Mouse (Mus musculus) midbrain, embryonic 15.5 days (tissue): Measurements from ENCODE around the gene Mitf. TPM values are rescaled to one million over a fixed set of nuclear protein-coding genes. Genes with fewer than 3 reads are reported as not detected.

Experiments
- ATAC-seq: fragments of 200-750 bp; cut with Nextera tagmentation; replicated peaks from 2 replicates; pipeline ENCODE4 v1.8.0; 2017; ENCODE audit warnings: moderate TSS enrichment
- H3K27ac ChIP-seq: fragments of 300-500 bp; sonication (generic); 2 replicates; pipeline ENCODE4 v1.5.1; 2015; ENCODE audit warnings: mild to moderate bottlenecking, inconsistent platforms
- H3K27me3 ChIP-seq: fragments of 300-500 bp; sonication (generic); replicated peaks from 2 replicates; pipeline ENCODE4 v1.6.1; 2015; ENCODE audit warnings: inconsistent platforms
- H3K36me3 ChIP-seq: fragments of 300-500 bp; sonication (generic); replicated peaks from 2 replicates; pipeline ENCODE4 v1.6.1; 2015; ENCODE audit warnings: inconsistent platforms
- H3K4me1 ChIP-seq: fragments of 300-500 bp; sonication (generic); 2 replicates; pipeline ENCODE4 v1.6.1; 2015; ENCODE audit warnings: inconsistent platforms
- H3K4me2 ChIP-seq: fragments of 300-500 bp; sonication (generic); 2 replicates; pipeline ENCODE4 v1.6.1; 2015; ENCODE audit warnings: inconsistent platforms, mild to moderate bottlenecking, moderate library complexity
- H3K4me3 ChIP-seq: fragments of 300-500 bp; sonication (generic); 2 replicates; pipeline ENCODE4 v1.5.1; 2015; ENCODE audit warnings: mild to moderate bottlenecking, inconsistent platforms
- H3K9ac ChIP-seq: fragments of 300-500 bp; sonication (generic); 2 replicates; pipeline ENCODE4 v1.6.1; 2015; ENCODE audit warnings: mild to moderate bottlenecking, inconsistent platforms
- H3K9me3 ChIP-seq: fragments of 300-500 bp; sonication (generic); 2 replicates; pipeline ENCODE4 v1.6.1; 2016; ENCODE audit warnings: inconsistent platforms
- WGBS: fragments of 180-500 bp; shearing (Covaris S2); methylation state at CpG from one replicate; pipeline ENCODE4 v1.1.7; 2015; ENCODE audit warnings: mixed read lengths; 5-methylcytosine and 5-hydroxymethylcytosine counted together
- polyA plus RNA-seq: library from polyadenylated mRNA; unstranded; fragments of >200 nt; fragmentation: Nextera tagmentation; extraction: Ambion mirVana; gene quantifications from 2 replicates; pipeline ENCODE4 v1.2.1, GENCODE M21; 2015

The Mitf gene
- polyA plus RNA-seq, 1 experiment from 2014 or later = 1.1 TPM

DNA sequence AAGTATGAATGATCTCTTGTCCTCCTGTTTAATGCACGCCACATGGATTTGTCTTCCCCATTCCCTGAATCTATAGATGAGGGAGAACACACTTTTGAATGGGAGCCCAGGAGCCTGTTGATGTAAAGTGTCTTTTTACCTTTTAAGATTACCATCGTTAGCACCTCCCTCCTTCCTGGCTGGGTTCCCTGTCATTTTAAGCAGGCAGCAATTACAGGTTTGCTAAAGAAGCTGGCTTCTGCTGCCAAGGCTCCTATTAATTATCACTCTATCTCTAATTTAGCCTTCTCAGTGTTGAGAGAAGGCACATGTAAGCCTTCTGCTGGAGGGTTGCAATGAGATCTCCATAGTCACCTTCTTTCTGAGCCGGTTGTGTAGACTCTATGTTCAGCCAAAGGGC is 21.2 kb downstream of the Mitf start:
- Histone ChIP-seq H3K9ac (no peak overlapping the region), H3K27me3 (no peaks in the 10 kb centered on the region), H3K4me1 (no peaks in the 10 kb centered on the region), H3K4me3 (no peak overlapping the region), H3K36me3 (no peaks in the 10 kb centered on the region), H3K9me3 (no peaks in the 10 kb centered on the region), H3K4me2 (no peak overlapping the region), H3K27ac (no peak overlapping the region)
- whole genome bisulfite sequencing = 73% methylated on average over 3 of the region's 3 CpGs
- no peak for ATAC-seq

DNA sequence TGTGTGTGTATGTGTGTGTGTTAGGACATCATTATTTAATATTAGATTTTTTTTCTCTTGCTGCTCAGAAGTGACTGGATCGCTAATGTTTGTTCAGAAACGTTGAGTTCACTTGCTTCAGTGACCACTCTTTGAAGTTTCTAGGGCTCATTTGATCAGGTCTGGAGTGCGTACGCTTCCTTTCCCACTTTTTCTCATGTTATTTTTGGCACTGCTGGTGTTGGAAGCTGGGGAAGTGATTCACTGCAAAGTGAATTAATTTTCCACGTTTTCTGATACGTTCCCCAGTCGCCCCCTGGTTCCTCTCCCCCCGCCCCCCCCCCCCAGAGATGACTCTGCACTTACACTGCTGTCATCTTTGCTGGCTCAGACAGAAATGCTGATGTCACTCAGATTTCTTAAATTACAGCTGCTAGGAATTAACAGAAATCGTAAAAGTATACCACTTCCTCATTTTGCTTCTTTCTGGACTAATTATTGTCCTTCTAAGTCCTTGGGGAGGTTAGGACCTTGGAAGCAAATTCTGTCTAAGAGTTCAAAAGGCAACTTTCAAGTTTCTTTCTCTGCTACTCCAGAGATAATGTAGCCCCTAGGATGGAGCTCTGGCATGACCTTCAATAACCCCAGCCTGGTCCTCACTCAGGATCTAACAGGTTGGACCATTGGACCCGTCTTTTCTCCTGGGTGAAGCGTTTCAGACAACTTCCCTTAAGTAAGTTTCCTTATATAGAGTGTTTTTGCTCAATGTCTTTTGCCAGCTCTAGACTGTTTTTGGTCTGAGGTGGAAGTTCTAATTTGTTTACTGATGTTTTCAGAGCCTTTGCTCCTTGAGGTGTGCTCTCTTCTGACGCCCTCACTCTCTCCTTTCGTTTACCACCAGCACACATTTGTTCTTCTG is 22.2 kb downstream of the Mitf start:
- H3K9ac ChIP-seq = no peak overlapping the region
- no peaks in the 10 kb centered on the region for H3K9me3 ChIP-seq
- no peaks in the 10 kb centered on the region for H3K36me3 ChIP-seq
- no peak for ATAC-seq
- H3K4me3 ChIP-seq = no peak overlapping the region
- WGBS = 75% methylated on average over 13 of the region's 13 CpGs
- no peak overlapping the region for H3K4me2 ChIP-seq
- H3K4me1 ChIP-seq = no peaks in the 10 kb centered on the region
- H3K27ac ChIP-seq = no peak overlapping the region
- H3K27me3 ChIP-seq = no peaks in the 10 kb centered on the region

DNA sequence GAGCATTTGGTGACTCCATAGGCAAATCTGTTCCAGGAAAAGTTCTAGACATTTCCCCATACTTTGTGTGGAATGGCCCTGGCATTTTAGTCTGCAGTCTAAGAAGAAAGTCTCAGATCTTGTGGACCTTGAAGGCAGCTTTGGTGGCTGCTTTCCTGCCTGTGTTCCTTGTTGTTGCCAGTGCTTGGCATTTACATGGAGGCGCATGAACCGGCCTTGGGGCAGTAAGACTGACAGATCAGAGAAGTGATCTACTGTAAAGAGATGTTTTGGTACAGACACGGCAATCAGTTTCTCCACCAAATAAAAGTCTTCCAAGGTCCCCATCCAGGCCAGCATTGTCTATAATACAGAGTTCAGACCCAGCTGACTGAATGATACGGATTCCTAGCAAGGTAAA is 25.6 kb downstream of the Mitf start:
- Histone ChIP-seq H3K9me3 (no peaks in the 10 kb centered on the region), H3K4me2 (no peak overlapping the region), H3K36me3 (no peaks in the 10 kb centered on the region), H3K4me3 (no peak overlapping the region), H3K4me1 (no peaks in the 10 kb centered on the region), H3K27me3 (no peaks in the 10 kb centered on the region), H3K9ac (no peak overlapping the region), H3K27ac (no peak overlapping the region)
- ATAC-seq = no peak
- WGBS = 91% methylated on average over 4 of the region's 4 CpGs

DNA sequence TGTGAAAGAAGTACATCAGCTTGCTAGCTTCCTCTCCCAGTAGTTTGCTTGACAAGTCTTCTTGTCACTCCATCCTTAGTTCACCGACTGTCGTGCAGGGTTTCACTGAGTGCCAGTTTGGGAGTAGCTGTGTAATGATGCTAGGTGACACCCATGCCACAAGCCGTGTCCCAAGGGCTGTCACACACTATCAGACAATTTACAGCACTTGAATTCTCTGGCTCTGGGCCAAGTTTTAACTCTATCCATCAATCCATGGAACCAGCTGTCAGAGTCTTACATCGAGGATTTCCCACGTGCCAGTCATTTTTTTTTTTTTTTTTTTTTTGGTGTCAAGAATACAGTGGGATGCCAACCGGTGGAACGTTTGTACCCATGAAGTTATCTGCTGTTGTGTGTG is 29.3 kb downstream of the Mitf start:
- H3K4me1 ChIP-seq = no peaks in the 10 kb centered on the region
- H3K9me3 ChIP-seq = no peaks in the 10 kb centered on the region
- H3K27ac ChIP-seq = no peak overlapping the region
- H3K36me3 ChIP-seq = no peaks in the 10 kb centered on the region
- no peak for ATAC-seq
- no peak overlapping the region for H3K9ac ChIP-seq
- H3K4me2 ChIP-seq = no peak overlapping the region
- 79% methylated on average over 7 of the region's 7 CpGs for WGBS
- H3K4me3 ChIP-seq = no peak overlapping the region
- H3K27me3 ChIP-seq = no peaks in the 10 kb centered on the region

DNA sequence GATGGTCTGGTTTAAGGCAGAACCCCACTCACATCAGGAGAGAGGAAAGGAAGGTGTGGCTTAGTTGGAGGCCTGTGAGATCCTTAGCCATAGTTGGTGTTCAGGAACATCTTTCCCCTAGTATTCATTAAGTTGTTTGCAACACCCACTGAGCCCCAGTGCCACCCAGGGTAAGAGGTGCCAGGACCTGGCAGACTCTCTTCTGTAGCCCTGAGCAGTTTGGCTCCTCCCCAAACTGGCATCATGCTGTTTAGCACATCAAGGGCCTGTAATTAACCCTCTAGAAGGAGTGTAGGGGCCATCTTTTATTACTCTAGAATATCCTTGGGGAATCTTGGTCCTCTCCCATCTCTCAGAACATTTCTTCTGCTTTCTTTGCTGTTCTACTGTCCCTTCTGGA is 30.9 kb downstream of the Mitf start:
- no peak for ATAC-seq
- no peaks in the 10 kb centered on the region for H3K4me1 ChIP-seq
- no peak overlapping the region for H3K27ac ChIP-seq
- H3K4me2 ChIP-seq = no peak overlapping the region
- no peak overlapping the region for H3K9ac ChIP-seq
- no peaks in the 10 kb centered on the region for H3K9me3 ChIP-seq
- H3K36me3 ChIP-seq = no peaks in the 10 kb centered on the region
- H3K4me3 ChIP-seq = no peak overlapping the region
- H3K27me3 ChIP-seq = no peaks in the 10 kb centered on the region

DNA sequence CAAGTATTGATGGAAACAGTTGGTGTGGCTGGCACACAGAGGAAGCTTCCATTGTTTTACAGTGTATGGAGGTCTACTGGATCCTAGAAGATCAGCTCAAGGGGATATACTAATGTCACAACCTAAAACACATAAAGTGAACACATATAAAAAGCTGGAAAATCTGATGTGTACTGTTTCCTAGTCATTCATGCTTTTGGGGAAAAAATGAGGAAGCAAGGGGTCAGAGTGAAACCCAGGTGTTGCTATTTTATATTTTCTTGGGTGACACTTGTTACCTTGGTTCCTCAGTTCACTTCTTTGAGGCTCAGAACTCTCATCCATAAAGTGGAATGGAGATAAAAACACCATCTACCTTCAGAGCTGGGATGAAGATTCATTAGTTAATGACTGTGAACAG is 32.7 kb downstream of the Mitf start:
- H3K9ac ChIP-seq = no peak overlapping the region
- no peaks in the 10 kb centered on the region for H3K27me3 ChIP-seq
- no peak overlapping the region for H3K4me2 ChIP-seq
- ATAC-seq = no peak
- H3K27ac ChIP-seq = no peak overlapping the region
- no peaks in the 10 kb centered on the region for H3K36me3 ChIP-seq
- no peaks in the 10 kb centered on the region for H3K9me3 ChIP-seq
- no peak overlapping the region for H3K4me3 ChIP-seq
- no peaks in the 10 kb centered on the region for H3K4me1 ChIP-seq

DNA sequence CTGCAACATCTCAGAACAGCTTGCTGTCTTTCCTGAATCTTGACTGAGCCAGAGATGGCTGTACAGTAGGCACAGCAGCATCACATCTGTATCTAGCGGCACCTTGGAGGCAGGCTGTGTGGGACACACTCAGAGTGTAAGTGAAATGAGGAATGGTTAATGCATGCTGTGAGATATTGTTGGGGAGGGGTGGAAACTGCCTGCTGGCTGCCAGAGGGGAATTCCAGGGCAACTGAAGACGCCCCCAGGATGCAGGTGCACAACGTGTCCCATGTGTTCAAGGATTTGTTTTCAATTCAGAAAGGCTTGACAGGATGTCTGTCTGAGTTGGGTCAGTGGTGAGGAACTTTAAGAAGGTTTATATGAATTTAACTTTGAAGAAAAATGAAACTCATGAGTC is 37.3 kb downstream of the Mitf start:
- no peak overlapping the region for H3K4me2 ChIP-seq
- ATAC-seq = no peak
- no peaks in the 10 kb centered on the region for H3K9me3 ChIP-seq
- H3K27me3 ChIP-seq = no peaks in the 10 kb centered on the region
- H3K27ac ChIP-seq = no peak overlapping the region
- H3K9ac ChIP-seq = no peak overlapping the region
- WGBS = 76% methylated on average over 3 of the region's 3 CpGs
- H3K4me3 ChIP-seq = no peak overlapping the region
- H3K36me3 ChIP-seq = no peaks in the 10 kb centered on the region
- no peaks in the 10 kb centered on the region for H3K4me1 ChIP-seq

DNA sequence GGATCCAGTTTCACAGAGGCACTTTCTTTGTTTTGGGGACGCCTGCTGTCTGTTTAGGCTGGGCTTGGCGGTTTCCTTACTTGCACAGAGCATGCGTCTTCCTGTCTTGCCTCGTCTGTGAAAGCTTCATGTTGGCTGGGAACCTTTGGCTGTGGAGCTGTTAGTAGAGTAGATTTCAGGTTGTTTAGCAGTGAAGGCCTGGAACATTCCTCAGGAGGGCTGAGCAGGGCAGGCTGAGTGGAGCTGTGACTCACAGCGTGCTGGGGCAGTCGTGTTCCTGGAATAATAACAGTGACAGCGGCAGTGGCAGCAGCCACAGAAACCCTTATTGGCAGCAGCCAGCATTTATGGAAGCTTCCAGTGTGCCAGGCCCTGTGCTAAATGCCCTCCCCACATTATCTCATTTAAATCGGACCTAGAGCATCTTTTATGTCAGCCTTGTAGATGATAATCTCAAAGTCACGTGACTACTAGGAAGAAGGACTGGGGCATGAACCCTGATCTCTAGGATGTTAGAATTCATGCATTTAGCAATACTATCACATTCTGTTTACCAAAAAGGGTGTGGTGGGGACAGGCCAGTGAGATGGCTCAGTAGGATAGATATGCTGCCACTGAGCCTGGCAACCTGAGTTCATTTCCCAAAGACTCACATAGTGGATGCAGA is 41.5 kb downstream of the Mitf start:
- H3K36me3 ChIP-seq = no peaks in the 10 kb centered on the region
- H3K27ac ChIP-seq = no peak overlapping the region
- no peak overlapping the region for H3K9ac ChIP-seq
- H3K9me3 ChIP-seq = no peaks in the 10 kb centered on the region
- WGBS = 67% methylated on average over 9 of the region's 9 CpGs
- H3K27me3 ChIP-seq = no peaks in the 10 kb centered on the region
- no peak overlapping the region for H3K4me2 ChIP-seq
- no peak for ATAC-seq
- H3K4me1 ChIP-seq = no peaks in the 10 kb centered on the region
- H3K4me3 ChIP-seq = no peak overlapping the region

DNA sequence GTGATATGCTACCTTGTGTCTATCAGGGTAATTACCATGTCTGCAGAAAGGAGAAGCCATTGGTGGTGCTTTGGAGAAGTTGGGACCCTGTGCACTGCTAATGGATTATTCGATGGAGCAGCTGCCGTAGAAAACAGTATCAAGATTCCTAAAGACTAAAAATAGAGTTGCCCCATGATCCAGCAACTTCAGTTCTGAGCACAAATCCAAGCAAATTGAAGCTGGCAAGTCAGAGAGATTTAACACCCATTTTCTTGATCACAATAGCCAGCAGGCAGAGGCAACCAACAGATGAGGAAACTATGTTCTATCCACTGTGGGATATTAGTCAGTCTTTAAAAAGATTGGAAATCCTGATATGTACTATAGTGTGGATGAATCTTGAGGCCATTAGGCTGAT is 47.4 kb downstream of the Mitf start:
- Histone ChIP-seq H3K4me3 (no peak overlapping the region), H3K4me1 (no peaks in the 10 kb centered on the region), H3K4me2 (no peak overlapping the region), H3K9ac (no peak overlapping the region), H3K27me3 (no peaks in the 10 kb centered on the region), H3K9me3 (no peaks in the 10 kb centered on the region), H3K27ac (no peak overlapping the region), H3K36me3 (no peaks in the 10 kb centered on the region)
- WGBS = 93% methylated on average over 2 of the region's 2 CpGs
- no peak for ATAC-seq

DNA sequence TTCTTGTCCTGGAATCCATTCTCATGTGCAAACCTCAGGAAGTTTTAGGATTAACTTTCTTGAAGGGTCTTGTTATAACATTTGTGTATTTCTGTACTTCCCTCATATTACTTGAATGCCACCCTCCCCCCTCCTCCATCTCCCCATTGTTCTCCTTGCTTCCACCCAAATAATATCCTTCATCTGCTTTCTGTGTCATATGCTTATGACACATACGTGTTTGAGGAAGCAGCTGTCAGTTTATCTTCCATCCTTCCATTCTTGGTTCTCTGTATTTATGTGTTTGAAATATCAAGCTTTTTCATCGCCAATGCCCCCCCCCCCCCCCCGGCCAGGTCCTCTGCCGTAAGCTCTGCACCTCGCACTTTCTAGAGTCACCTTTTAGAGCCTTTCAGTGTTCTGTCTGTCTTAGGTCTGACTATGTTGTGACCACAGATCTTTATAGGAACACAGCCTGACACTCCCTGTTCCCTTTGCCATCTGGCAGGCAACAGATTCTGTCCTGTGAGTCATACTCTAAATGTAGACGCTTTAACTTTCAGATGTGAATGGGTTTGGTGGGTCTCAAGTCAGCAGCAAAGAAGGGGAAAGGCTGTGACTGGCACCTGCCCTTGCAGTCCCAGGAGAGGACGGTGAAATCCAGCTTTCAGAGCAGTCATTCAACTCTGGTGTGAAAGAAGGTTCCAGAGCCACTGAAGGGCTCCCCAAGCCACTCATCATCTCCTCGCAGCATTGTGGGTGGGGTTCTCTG is 48.7 kb downstream of the Mitf start:
- no peaks in the 10 kb centered on the region for H3K4me1 ChIP-seq
- H3K27me3 ChIP-seq = no peaks in the 10 kb centered on the region
- no peaks in the 10 kb centered on the region for H3K9me3 ChIP-seq
- no peak overlapping the region for H3K9ac ChIP-seq
- no peak overlapping the region for H3K27ac ChIP-seq
- 90% methylated on average over 8 of the region's 8 CpGs for WGBS
- no peaks in the 10 kb centered on the region for H3K36me3 ChIP-seq
- no peak for ATAC-seq
- no peak overlapping the region for H3K4me2 ChIP-seq
- H3K4me3 ChIP-seq = no peak overlapping the region

DNA sequence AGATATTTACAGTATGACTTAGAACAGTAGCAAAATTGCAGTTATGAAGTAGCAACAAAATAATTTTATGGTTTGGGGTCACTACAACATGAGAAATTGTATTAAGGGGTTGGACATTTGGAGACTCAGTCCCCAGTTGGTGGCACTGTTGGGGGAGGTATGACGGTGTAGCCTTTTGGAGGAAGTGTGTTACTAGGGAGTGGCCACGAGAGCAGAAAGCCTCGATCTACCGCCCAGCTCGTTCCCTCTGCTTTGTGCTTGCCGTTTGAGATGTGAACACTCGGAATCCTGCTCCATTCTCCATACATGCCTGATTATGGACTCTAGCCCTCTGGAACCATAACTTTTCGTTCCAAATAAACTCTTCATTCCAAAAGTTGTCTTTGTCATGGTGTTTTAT is 49.6 kb downstream of the Mitf start:
- Histone ChIP-seq H3K36me3 (no peaks in the 10 kb centered on the region), H3K27me3 (no peaks in the 10 kb centered on the region), H3K27ac (no peak overlapping the region), H3K9me3 (no peaks in the 10 kb centered on the region), H3K9ac (no peak overlapping the region), H3K4me1 (no peaks in the 10 kb centered on the region), H3K4me3 (no peak overlapping the region), H3K4me2 (no peak overlapping the region)
- WGBS = 83% methylated on average over 8 of the region's 8 CpGs
- ATAC-seq = no peak

DNA sequence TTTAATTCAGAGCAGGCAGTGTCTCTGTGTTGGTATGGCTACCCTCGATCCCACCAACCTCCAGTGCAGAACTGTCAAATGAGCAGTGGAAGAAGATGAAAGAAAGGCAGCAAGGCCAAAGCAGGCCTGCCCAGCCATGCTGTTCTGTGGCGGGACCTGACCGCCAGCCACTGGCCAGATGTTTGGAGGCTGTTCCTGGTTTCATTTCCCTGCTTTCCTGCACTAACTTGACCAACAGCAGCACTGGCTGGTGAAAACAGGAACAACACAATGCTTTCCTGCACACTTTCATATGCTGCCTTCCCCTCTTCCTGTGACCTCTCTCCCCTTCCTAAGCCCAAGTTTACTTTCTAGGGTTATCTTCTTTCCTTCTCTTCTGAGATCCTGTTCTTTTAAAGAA is 50.8 kb downstream of the Mitf start:
- Histone ChIP-seq H3K27ac (no peak overlapping the region), H3K9me3 (no peaks in the 10 kb centered on the region), H3K4me1 (no peaks in the 10 kb centered on the region), H3K27me3 (no peaks in the 10 kb centered on the region), H3K4me3 (no peak overlapping the region), H3K9ac (no peak overlapping the region), H3K36me3 (no peaks in the 10 kb centered on the region), H3K4me2 (no peak overlapping the region)
- WGBS = 72% methylated on average over 3 of the region's 3 CpGs
- ATAC-seq = no peak
